Mouse (Mus musculus) MEL (cell line): ENCODE results near the gene Nosip.

Experiments used
- CHD2 ChIP-seq: IDR thresholded peaks from 2 replicates; pipeline ENCODE4 v1.6.1; 2011; ENCODE audit warnings: low read length, improper control_type of control experiment
- CTCF ChIP-seq, 3 experiments: IDR thresholded peaks in 2 of 3; conservative IDR thresholded peaks in 1 of 3; 2 replicates each; pipeline ENCODE4 v1.5.1; 2011 to 2012; ENCODE audit warnings: low read length in 3 of 3, low read depth in 2 of 3, mild to moderate bottlenecking in 2 of 3, improper control_type of control experiment in 1 of 3, inconsistent platforms in 1 of 3, mixed read lengths in 1 of 3, moderate library complexity in 1 of 3; ENCODE audit not compliant: control insufficient read depth in 1 of 3, insufficient read depth in 1 of 3, poor library complexity in 1 of 3, severe bottlenecking in 1 of 3
- ETS1 ChIP-seq: IDR thresholded peaks from 2 replicates; pipeline ENCODE4 v1.6.1; 2012; ENCODE audit warnings: low read depth, mild to moderate bottlenecking, inconsistent platforms, low read length, improper control_type of control experiment, moderate library complexity
- MAX ChIP-seq: IDR thresholded peaks from 2 replicates; pipeline ENCODE4 v1.6.1; 2011; ENCODE audit warnings: low read length, improper control_type of control experiment
- POLR2A ChIP-seq, 2 experiments: IDR thresholded peaks; 2 replicates each; pipeline ENCODE4 v1.6.1; 2011 to 2012; ENCODE audit warnings: low read length in 2 of 2, mild to moderate bottlenecking in 2 of 2, control low read depth in 1 of 2, improper control_type of control experiment in 1 of 2, low read depth in 1 of 2, moderate library complexity in 1 of 2; ENCODE audit not compliant: control insufficient read depth in 1 of 2, insufficient read depth in 1 of 2, poor library complexity in 1 of 2
- SIN3A ChIP-seq: IDR thresholded peaks from 2 replicates; pipeline ENCODE4 v1.6.1; 2012; ENCODE audit warnings: low read length, improper control_type of control experiment, inconsistent platforms
- ZMIZ1 ChIP-seq: IDR thresholded peaks from 2 replicates; pipeline ENCODE4 v1.6.1; 2012; ENCODE audit warnings: low read depth, mild to moderate bottlenecking, inconsistent platforms, low read length, improper control_type of control experiment, moderate library complexity

DNA sequence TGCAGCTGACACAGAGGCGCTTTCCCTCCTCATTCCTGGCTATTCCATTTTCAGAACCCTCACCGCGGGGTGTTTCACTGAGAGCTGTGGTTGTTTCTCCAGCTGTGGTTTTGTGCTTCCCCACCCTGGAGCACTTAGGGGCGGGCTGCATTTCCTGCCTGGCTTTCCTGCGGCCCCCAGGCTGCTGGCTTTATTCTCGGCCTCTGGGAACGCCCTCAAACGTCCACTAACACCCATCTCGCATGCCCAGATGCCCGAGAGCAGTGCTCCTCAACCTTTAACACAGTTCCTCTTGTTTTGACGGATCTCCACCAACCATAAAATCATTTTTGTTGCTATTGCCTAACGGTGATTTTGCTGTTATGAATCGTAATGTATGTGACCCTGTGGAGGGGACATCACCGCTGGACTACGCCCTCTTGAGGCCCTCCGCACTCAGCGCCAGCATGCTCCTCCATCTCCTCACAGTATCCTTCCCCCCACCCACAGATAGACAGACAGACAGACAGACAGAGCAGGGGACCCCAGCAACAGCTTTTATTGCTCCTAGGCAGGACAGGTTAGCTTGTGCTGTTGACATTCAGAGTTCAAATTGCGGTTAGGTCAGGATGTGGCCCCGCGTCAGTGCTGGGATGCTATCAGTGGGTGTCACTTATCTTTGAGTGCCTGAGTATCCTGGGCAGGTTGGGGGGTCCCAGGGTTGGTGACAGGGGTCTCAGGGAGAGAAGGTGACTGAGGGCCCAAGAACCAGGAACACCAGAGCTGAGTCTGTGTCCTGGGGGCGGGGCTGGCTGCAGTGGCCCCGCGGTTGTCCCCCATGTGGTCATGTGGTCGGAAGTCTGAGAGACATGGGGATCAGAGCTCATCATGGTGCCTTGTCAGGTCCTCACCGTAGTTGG lies 20.4 kb downstream of the Nosip start:
- TF ChIP-seq CTCF (IDR thresholded peaks at IDR 0.05 in 2 of 3, conservative IDR thresholded peaks at IDR 0.05 in 1 of 3; ENCODE audit: control insufficient read depth in 1 of 3, insufficient read depth in 1 of 3, low read depth in 2 of 3, low read length in 3 of 3, poor library complexity in 1 of 3, severe bottlenecking in 1 of 3), result no peak
- TF ChIP-seq POLR2A (IDR thresholded peaks at IDR 0.05; ENCODE audit: control insufficient read depth in 1 of 2, insufficient read depth in 1 of 2, low read depth in 1 of 2, low read length in 2 of 2, poor library complexity in 1 of 2), result no peak
- TF ChIP-seq SIN3A, result no peak
- TF ChIP-seq MAX, result no peak
- no peak for TF ChIP-seq ZMIZ1
- no peak for TF ChIP-seq ETS1
- no peak for TF ChIP-seq CHD2
